Mouse (Mus musculus) heart, embryonic 14.5 days (tissue): ENCODE measurements at regions not wholly inside any gene's neighbourhood (a gene's known extent, or its start where the extent isn't known, plus 50 kb on each side); places are given as distances from the start of the nearest gene placed in this dataset.
"Not testable (repeated sequence)": the region's sequence is repeated elsewhere in the genome, so short reads cannot be mapped to it uniquely, and the experiment has no call there.

Experiments used
- ATAC-seq: fragments of 200-750 bp; cut with Nextera tagmentation; 2 replicates; pipeline ENCODE4 v1.8.0; 2017; ENCODE audit warnings: low read depth, moderate TSS enrichment; ENCODE audit not compliant: insufficient number of reproducible peaks, insufficient read depth, low FRiP score
- H3K27ac ChIP-seq, 2 experiments: fragments of 200-500 bp in 1 of 2; fragments of 300-500 bp in 1 of 2; sonication (generic) in 1 of 2; replicated peaks in 1 of 2; 2 replicates each; pipeline ENCODE4 v1.5.1; 2012 to 2014; ENCODE audit warnings: low read depth in 2 of 2, low read length in 2 of 2, control low read depth in 1 of 2, mild to moderate bottlenecking in 1 of 2, mixed read lengths in 1 of 2; ENCODE audit not compliant: control insufficient read depth in 1 of 2, insufficient read depth in 1 of 2
- H3K27me3 ChIP-seq: fragments of 300-500 bp; sonication (generic); 2 replicates; pipeline ENCODE4 v1.6.1; 2014; ENCODE audit warnings: mild to moderate bottlenecking, low read length, control low read depth; ENCODE audit not compliant: control insufficient read depth, insufficient read depth
- H3K36me3 ChIP-seq: fragments of 300-500 bp; sonication (generic); 2 replicates; pipeline ENCODE4 v1.6.1; 2014; ENCODE audit warnings: mild to moderate bottlenecking, control low read depth, low read length, mixed read lengths; ENCODE audit not compliant: control insufficient read depth, insufficient read depth
- H3K4me1 ChIP-seq, 2 experiments: fragments of 200-500 bp in 1 of 2; fragments of 300-500 bp in 1 of 2; sonication (generic) in 1 of 2; 2 replicates each; pipeline ENCODE4 v1.6.1; 2012 to 2014; ENCODE audit warnings: low read length in 2 of 2, control low read depth in 1 of 2, mixed read lengths in 1 of 2; ENCODE audit not compliant: control insufficient read depth in 2 of 2, insufficient read depth in 2 of 2
- H3K4me2 ChIP-seq: fragments of 300-500 bp; sonication (generic); 2 replicates; pipeline ENCODE4 v1.6.1; 2014; ENCODE audit warnings: mild to moderate bottlenecking, low read length
- H3K4me3 ChIP-seq, 2 experiments: fragments of 200-500 bp in 1 of 2; fragments of 300-500 bp in 1 of 2; sonication (generic) in 1 of 2; 2 replicates each; pipeline ENCODE4 v1.5.1; 2012 to 2014; ENCODE audit warnings: low read length in 2 of 2, mild to moderate bottlenecking in 2 of 2, control low read depth in 1 of 2, low read depth in 1 of 2, moderate library complexity in 1 of 2; ENCODE audit not compliant: control insufficient read depth in 1 of 2, insufficient read depth in 1 of 2
- H3K9ac ChIP-seq: fragments of 300-500 bp; sonication (generic); 2 replicates; pipeline ENCODE4 v1.6.1; 2014; ENCODE audit warnings: mild to moderate bottlenecking, low read length
- H3K9me3 ChIP-seq: fragments of 300-500 bp; sonication (generic); 2 replicates; pipeline ENCODE4 v1.6.1; 2016; ENCODE audit warnings: low read length, control low read depth; ENCODE audit not compliant: control insufficient read depth
- WGBS: fragments of 180-500 bp; shearing (Covaris S2); extraction: QIAGEN DNeasy Blood & Tissue Kit; methylation state at CpG from one replicate; pipeline ENCODE4 v1.1.7; 2014; 5-methylcytosine and 5-hydroxymethylcytosine counted together

DNA sequence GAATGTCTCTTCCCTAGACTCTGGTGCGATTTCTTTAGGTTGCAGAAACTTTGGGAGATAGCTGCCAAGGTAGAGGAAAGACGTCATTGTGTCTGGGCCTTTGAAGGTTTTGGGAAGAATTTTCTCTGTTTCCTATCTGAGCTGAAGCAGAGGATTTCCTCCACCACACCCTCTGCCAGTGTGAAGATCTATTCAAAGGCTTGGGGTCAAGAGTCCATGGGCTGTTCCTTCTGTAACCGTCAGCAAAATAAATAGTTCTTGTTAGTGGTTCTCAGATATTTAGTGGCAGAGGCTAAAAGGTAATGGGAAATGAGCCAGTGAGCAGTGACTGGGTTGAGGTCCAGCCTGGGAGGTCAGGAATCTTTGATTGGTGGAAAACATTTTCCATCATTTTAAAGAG is 313.0 kb downstream of the Ets1 start:
- H3K27me3 ChIP-seq = no peaks in the 10 kb centered on the region
- no peaks in the 10 kb centered on the region for H3K36me3 ChIP-seq
- H3K4me1 ChIP-seq = no peaks in the 10 kb centered on the region
- H3K4me3 ChIP-seq = no peak overlapping the region
- 61% methylated on average over 3 of the region's 3 CpGs for WGBS
- no peak overlapping the region for H3K27ac ChIP-seq
- no peak overlapping the region for H3K9ac ChIP-seq
- ATAC-seq = no peak
- H3K9me3 ChIP-seq = no peaks in the 10 kb centered on the region
- H3K4me2 ChIP-seq = no peak overlapping the region

DNA sequence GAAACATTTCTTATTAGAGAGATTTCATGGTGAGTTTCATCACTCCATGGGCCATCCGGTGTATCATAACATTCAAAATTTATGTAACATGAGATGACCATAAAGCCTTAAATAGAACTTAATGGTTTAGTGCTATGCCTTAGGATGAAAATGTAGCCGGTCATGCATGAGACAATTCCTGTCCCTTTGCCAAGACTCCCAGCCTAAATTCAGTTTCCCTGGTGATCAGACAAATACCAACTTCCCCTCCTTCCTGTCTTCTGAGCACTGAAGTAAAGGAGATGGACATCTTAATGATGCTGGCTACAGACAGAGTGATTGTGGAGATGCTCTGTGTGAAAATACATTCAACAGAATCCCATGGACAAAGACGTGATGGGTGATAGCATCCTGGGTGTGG is 322.7 kb downstream of the Ets1 start:
- H3K9ac ChIP-seq = no peak overlapping the region
- H3K36me3 ChIP-seq = no peaks in the 10 kb centered on the region
- ATAC-seq = no peak
- H3K4me3 ChIP-seq = no peak overlapping the region
- no peaks in the 10 kb centered on the region for H3K27me3 ChIP-seq
- no peaks in the 10 kb centered on the region for H3K9me3 ChIP-seq
- H3K4me1 ChIP-seq = no peaks in the 10 kb centered on the region
- WGBS = 76% methylated on average over 3 of the region's 3 CpGs
- H3K4me2 ChIP-seq = no peak overlapping the region
- H3K27ac ChIP-seq = no peak overlapping the region

DNA sequence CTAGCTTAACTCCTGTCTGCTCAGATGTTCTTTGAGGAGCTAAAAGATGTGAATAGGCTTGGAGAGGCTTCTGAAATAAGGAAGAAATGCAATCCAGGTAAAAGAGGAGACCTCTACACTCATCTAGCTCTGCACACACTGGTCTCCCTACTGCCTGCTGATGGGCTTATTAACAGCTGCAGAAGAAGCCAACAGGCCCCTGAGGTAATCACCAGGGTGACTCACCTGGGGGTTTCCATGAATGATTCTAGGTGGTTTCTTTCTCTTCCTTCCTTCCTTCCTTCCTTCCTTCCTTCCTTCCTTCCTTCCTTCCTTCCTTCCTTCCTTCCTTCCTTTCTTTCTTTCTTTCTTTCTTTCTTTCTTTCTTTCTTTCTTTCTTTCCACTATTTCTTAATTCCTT is 323.4 kb downstream of the Ets1 start:
- H3K9ac ChIP-seq, H3K27me3 ChIP-seq, H3K9me3 ChIP-seq, H3K4me3 ChIP-seq, H3K27ac ChIP-seq, ATAC-seq, H3K4me2 ChIP-seq, H3K36me3 ChIP-seq, H3K4me1 ChIP-seq: not testable (repeated sequence)

DNA sequence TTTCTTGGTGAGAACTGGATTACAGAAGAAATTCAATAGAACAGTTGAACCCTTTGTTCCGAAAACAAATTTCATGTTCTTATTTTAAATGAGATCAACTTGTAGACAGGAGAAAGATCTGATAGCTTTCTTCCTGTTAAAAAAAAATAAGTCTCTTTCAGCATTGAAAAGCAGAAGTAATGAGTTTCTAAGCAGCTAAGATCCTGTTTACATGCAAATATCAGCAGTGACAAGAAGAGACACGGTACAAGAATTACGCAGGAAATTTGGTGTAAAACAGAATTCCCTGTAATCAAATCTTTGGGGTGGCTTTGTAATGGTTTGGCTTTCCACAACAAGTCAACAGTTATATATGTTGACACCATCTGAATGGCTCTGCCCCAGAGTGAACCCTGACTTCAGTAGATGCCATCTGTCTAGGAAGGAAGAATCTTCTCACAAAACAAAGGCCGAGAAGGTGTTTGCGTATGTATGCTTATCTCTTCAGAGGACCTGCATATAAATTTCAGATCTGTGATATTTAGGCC is 326.7 kb downstream of the Ets1 start:
- no peak for ATAC-seq
- H3K4me1 ChIP-seq = no peaks in the 10 kb centered on the region
- no peaks in the 10 kb centered on the region for H3K36me3 ChIP-seq
- no peak overlapping the region for H3K4me3 ChIP-seq
- no peak overlapping the region for H3K9ac ChIP-seq
- no peak overlapping the region for H3K4me2 ChIP-seq
- 87% methylated on average over 5 of the region's 5 CpGs for WGBS
- no peaks in the 10 kb centered on the region for H3K27me3 ChIP-seq
- H3K27ac ChIP-seq = no peak overlapping the region
- H3K9me3 ChIP-seq = no peaks in the 10 kb centered on the region

DNA sequence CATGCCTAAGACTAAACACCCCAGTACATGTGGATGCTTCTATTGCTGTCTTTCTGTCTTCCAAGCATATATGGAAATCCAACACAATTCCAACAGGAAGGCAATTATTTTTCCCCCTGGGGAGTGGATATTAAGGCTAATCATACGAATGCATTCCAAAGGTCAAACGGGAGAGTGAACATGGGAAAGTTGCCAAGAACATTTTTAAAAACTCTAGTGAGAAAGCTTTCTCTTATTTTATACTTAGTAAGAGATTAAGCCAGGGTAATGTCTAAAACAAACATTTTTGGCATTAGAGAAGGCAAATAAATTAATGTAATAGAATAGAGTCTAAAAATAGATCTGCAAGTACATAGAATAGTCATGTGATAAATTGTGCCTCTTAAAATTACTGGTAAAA is 332.4 kb downstream of the Ets1 start:
- 18% methylated on average over 2 of the region's 2 CpGs for WGBS
- Histone ChIP-seq H3K36me3 (no peaks in the 10 kb centered on the region), H3K9ac (no peak overlapping the region), H3K9me3 (no peaks in the 10 kb centered on the region), H3K27me3 (no peaks in the 10 kb centered on the region), H3K27ac (no peak overlapping the region), H3K4me2 (no peak overlapping the region), H3K4me3 (no peak overlapping the region), H3K4me1 (0 out of 4 replicates have a peak, but pooled peaks cover 0 to 5% of the 10 kb centered on the region in 2 experiments)
- ATAC-seq = no peak

DNA sequence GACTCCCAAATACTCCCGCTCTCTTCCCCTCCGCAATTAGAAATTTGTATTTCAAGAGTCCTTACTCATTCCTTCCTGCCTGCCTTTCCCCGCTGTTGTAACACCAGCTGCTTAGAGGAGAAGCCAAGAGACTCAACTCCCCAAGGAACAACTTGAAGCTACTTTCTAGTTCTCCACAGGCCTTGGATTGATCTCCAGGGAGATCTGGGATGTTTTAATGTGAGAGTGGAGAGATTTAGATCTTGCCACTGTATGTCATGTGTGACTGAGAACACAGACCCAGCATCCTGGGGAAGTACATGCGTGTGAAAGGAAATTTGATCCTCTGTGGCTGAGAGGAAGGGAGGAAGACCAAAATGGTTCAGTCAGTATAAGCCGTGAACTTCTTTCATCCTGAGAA is 335.4 kb downstream of the Ets1 start:
- Histone ChIP-seq H3K4me1 (peaks cover 4 to 5% of the 10 kb centered on the region in 2 experiments; a peak in 2 of 4 replicates), H3K4me3 (no peak overlapping the region), H3K9ac (no peak overlapping the region), H3K27ac (no peak overlapping the region), H3K27me3 (no peaks in the 10 kb centered on the region), H3K9me3 (no peaks in the 10 kb centered on the region), H3K36me3 (no peaks in the 10 kb centered on the region), H3K4me2 (no peak overlapping the region)
- 77% methylated on average over 5 of the region's 5 CpGs for WGBS
- ATAC-seq = no peak

DNA sequence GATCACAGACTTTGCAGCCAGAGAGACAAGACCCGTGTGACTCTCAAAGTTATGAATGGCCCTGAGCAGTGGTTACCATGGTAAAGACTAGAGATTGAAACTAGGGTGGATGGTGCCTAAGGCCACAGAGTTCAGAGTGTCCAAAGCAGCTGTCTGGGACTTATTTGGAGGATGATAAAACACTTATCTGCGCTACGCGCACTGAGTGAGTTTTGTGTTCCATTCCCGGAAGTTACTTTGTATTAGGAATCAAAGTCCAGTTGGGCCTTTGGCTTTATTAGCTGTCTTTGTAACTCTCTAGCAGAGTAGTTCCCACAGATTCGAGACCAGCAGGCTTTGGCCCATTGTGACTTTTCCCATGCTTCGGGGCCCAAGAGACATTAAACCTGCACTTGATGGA is 335.9 kb downstream of the Ets1 start:
- Histone ChIP-seq H3K9ac (no peak overlapping the region), H3K4me2 (no peak overlapping the region), H3K27me3 (no peaks in the 10 kb centered on the region), H3K36me3 (no peaks in the 10 kb centered on the region), H3K27ac (no peak overlapping the region), H3K4me1 (peaks cover 4 to 5% of the 10 kb centered on the region in 2 experiments; a peak in 2 of 4 replicates), H3K4me3 (no peak overlapping the region), H3K9me3 (no peaks in the 10 kb centered on the region)
- no peak for ATAC-seq
- 79% methylated on average over 7 of the region's 7 CpGs for WGBS

DNA sequence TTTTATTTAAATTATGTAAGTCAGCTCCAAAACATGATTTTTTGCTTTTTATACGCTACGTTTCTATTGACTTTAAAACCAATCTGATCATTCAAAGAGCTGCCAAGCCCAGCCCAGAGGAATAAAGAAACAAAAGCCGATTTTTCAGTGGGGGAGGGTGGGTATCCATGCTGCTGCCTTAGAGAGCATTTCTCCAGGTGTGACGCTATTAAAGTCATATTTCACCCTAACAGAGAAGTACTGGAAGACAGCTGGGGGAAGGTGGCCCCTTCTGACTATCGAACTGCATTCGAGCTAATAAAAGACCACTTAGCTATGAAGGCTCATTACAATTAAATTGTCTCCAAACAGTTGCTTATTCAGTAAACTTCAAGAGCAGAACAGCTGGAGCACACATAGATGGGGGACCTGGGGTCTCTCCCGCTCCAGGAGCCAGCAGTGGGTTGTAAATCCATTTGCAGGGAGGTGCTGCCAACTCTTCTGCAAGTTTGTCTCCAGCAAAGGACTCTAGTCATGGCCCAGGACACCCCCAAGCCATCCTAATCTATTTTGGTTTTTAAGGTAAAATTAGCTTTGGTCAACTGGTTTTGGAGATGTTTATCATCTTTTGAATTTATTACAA is 336.5 kb downstream of the Ets1 start:
- no peak overlapping the region for H3K27ac ChIP-seq
- H3K4me1 ChIP-seq = peaks cover 4 to 5% of the 10 kb centered on the region in 2 experiments; a peak in 2 of 4 replicates
- no peaks in the 10 kb centered on the region for H3K36me3 ChIP-seq
- H3K9me3 ChIP-seq = no peaks in the 10 kb centered on the region
- ATAC-seq = no peak
- no peak overlapping the region for H3K4me3 ChIP-seq
- 83% methylated on average over 7 of the region's 7 CpGs for WGBS
- H3K9ac ChIP-seq = no peak overlapping the region
- no peaks in the 10 kb centered on the region for H3K27me3 ChIP-seq
- H3K4me2 ChIP-seq = no peak overlapping the region
